Mouse (Mus musculus): ENCODE results near the gene Vmn1r45.
"Not testable (repeated sequence)": the region's sequence is repeated elsewhere in the genome, so short reads cannot be mapped to it uniquely, and the experiment has no call there.

Gene Vmn1r45

DNA sequence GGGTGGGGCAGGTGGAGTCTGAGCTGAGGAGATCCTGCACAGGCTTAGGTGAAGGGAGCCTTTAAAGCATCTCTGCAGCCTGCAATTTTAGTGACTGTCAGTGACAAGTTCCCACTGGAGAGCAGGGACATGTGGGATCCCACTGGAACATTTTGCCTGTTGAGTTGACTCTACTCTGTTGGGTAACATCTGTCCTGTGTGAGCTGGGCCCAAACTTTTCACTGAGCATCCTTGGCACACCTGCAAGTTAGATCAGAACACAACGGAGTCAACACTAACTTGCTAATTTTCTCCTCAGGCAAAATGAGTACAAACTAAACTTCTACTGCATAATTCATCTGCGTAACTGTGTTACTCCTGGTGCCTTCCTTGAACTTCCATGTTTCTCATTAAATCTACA, at the start of gene Vmn1r45:
TSS of gene Vmn1r45 (minus strand) at position 101 of the 400 bp plus-strand sequence.
- DNase-seq (ENCODE audit: inconsistent age in 2 of 2, low spot score in 1 of 2) = not testable (repeated sequence)

DNA sequence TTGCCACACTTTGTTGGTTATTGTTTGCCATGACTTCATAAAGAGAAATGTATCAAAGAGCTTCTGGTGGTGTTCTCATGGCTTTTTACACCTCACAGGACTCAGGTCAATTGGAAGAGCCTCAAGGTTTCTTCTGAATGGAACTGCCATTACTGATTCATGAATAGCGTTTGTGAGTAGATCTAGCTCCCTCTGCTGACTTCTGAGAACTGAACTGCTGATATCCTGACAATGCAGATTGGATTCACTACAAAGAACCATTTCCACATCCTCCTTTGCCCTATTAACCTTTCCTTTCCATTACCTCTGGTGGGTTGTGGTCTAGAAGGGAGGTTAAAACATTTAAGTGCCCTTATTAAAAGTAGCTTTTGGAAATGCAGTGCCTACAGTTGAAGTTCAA, 45.6 kb upstream of the Vmn1r45 start:
- peak in 1 of 2 experiments; percentile 64 for DNase-seq (ENCODE audit: inconsistent age in 2 of 2, low spot score in 1 of 2)

DNA sequence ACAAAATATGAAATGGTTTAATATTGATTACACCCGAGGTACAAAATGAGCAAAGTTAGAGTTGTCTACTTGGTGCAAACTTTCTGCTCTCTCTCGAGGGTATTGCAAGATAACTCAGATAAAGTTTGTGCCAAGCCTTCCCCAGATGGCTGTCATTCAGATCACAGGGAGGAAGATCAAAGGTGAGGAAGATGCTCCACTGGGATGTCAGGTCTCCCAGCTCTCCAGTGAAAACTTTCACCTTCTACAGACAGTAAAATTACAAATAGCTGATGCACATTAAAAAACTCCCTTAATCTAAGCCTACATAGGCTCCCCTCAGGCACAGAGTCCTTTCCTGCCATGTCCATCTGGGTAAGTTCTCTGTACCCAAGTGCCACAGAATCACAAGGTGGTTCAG, 28.6 kb upstream of the Vmn1r45 start, which contains the start of gene Vmn1r46:
TSS of gene Vmn1r46 (plus strand) at position 301 of the 400 bp plus-strand sequence.
- DNase-seq (ENCODE audit: inconsistent age in 2 of 2, low spot score in 1 of 2) = no peak

GRCm38 (mm10) chr6:89966341-89966740, 25.9 kb upstream of the Vmn1r45 start:
- DNase-seq (ENCODE audit: inconsistent age in 2 of 2, low spot score in 1 of 2) = no peak

DNA sequence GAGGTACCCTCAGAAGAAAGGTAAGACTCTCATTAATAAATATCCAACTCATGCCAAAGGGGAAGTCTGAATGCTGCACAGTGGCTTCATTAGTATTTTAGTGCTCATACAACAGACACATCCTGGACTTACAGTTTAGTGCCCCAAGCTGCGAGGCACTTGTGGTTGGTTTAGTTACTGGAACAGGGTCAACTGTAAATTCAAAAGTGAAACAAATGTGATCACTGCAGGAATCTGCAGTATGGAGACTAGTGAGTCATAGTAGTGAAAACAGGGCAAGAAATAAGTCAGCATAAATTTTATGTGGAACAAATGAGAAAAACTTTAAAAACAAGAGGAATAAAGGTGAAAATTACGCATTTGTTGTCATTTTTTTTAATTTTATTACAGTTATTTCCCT, 13.2 kb upstream of the Vmn1r45 start:
- DNase-seq (ENCODE audit: inconsistent age in 2 of 2, low spot score in 1 of 2) = no peak

GRCm38 (mm10) chr6:89940926-89941325, 528 bp upstream of the Vmn1r45 start:
- DNase-seq (ENCODE audit: inconsistent age in 2 of 2, low spot score in 1 of 2) = no peak

- no peak for DNase-seq (ENCODE audit: inconsistent age in 2 of 2, low spot score in 1 of 2)
These were observed 56.6 kb downstream of the Vmn1r45 start for GRCm38 (mm10) chr6:89883812-89884211.

DNA sequence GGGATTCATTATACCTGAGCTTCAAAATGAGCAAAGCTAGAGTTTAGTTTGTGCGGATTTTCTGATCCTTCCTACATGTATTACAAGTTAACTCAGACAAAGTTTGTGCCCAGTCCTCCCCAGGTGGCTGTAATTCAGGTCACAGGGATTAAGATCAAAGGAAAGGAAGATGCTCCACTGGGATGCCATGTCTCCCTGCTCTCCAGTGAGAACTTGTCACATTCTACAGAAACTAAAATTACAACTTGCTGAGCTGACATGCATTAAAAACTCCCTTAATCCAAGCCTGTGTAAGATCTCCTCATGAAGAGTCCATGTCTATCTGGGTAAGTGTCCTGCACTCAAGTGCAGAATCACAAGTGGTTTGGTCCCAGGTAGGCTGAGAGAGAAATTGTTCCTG, 57.0 kb downstream of the Vmn1r45 start, which contains the start of gene Vmn1r44:
TSS of gene Vmn1r44 (plus strand) at position 301 of the 400 bp plus-strand sequence.
- DNase-seq (ENCODE audit: inconsistent age in 2 of 2, low spot score in 1 of 2) = no peak

All from adrenal gland, adult (tissue).